Mouse (Mus musculus): Measurements from ENCODE around the gene Klrb1.
"Not testable (repeated sequence)": the region's sequence is repeated elsewhere in the genome, so short reads cannot be mapped to it uniquely, and the experiment has no call there.

Klrb1 gene

DNA sequence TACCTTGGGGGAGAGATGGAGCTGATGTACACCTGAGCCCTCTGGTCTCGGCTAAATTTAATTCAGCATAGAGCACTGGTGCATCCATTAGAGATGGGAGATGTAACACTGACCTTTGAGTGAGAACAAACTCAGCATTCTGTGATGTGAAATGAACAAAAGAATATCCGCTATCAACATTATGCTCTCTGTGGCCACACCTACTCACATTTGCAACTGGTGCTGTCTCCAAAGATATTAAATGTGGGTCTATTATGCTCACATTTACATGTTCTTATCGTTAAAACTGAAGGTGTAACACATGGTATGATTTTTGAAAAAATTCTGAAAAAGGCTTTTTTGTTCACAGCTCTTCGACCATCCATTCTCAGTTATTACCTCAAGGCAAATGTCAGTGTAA, at the start of gene Klrb1:
Gene Klrb1 (minus strand): TSS at position 101 of the 400 bp plus-strand sequence.
- DNase-seq (ENCODE audit: low spot score in 2 of 2) = no peak

DNA sequence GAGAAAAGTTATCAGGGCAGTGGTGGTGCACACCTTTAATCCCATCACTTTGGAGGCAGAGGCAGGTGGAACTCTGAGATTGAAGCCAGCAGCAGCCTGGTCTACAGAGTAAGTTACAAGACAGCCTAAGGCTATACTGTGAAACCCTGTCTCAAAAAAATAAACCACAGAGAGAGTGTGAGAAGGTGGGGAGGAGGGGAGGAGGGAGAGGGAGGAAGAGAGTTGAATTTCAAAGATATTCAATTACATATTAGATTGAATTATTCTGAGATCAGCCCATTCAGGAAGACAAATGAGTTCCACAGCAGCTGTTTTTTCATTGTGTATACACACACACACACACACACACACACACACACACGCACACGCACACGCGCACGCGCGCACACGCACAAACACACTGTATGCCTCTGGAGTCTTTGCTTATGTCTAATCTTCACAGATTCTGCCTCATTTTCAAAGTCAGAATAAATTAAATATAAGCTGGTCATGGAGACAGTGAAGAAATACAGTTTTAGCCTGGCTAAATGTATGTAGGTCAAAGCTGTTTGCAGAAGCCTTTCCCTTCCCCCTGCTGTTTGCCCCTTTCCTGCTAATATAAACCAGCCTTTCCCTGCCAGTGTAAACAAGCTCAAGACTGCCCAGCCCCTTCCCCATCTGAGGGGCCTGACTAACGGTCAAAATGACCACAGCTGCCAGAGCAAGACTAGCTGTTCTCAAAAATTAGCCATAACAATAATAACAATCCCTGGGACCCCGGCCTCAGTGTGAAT, 46.8 kb upstream of the Klrb1 start:
- no peak for DNase-seq (ENCODE audit: low spot score in 2 of 2)

DNA sequence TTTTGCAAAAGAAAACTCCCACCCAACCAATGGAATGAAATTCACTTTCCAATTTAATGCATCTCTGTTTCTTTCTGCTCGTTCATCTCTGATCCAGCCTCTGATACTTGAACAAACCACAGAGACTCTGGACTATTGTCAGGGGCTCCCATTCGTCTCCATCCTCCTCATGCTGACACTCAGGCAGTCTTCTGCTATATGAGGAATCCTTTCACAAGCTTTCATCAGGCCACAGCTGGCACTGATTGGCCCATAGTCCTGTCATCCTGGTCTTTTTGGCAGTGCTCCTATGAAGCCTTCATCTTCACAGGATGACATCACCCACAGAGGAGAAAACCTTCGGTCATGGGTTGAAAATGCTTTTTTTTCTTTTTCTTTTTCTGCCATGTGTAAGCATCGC, 45.2 kb upstream of the Klrb1 start:
- no peak for DNase-seq (ENCODE audit: low spot score in 2 of 2)

DNA sequence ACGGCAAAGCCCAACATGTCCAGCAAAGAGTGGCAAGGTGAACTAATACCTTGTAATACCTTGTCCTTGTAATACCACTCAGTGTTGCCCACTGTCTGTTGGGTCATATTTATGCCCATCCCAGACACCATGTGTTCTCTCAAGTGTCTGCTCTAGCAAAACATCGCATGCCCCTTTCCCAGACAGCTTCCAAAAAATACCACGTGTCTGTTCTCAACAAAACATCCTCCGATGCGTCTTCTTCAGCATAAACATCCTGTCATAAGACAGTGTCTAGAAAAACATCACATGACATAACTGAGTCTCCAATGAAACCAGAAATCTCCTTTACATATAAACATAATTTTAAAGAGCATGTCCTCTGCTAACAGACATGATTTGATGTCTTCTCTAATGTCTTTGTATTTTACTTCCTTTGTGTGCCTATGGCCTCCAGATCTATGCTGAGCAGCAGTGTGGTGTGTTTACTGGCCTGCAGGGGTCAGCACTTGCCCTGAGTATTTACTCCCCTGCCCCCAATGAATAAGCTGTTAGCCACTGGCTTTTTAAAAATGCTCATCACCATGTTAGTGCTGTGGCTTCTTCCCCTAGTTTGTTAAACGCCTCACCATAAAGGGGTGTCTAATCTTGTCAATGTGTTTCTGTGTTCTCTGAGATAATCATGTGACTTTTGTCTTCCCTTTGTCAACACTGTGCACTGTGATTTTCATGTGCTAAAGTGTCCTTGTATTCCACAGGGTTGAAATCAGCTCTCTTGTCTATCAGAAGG, 43.8 kb upstream of the Klrb1 start:
- DNase-seq (ENCODE audit: low spot score in 2 of 2) = not testable (repeated sequence)

- DNase-seq (ENCODE audit: low spot score in 2 of 2) = no peak
Measured at GRCm38 (mm10) chr6:128765211-128765610, 42.4 kb upstream of the Klrb1 start.

DNA sequence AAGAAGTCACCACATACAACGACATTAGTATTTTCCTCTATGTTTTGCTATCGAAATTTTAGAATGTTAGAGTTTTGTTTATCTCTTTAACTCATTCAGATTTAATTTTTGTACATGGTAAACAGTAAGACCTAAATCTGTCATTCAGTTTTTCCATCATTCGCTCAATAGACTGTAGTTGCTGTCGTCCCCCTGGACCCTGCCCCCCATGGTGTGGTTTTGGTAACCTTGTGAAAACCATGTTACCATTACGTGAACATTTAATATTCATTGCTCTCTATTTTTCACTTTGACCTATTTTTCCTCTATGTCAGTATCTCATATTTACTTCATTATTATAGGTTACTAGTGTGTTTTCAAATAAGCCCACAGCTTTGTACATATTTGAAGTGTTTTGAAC, 41.7 kb upstream of the Klrb1 start:
- no peak for DNase-seq (ENCODE audit: low spot score in 2 of 2)

DNA sequence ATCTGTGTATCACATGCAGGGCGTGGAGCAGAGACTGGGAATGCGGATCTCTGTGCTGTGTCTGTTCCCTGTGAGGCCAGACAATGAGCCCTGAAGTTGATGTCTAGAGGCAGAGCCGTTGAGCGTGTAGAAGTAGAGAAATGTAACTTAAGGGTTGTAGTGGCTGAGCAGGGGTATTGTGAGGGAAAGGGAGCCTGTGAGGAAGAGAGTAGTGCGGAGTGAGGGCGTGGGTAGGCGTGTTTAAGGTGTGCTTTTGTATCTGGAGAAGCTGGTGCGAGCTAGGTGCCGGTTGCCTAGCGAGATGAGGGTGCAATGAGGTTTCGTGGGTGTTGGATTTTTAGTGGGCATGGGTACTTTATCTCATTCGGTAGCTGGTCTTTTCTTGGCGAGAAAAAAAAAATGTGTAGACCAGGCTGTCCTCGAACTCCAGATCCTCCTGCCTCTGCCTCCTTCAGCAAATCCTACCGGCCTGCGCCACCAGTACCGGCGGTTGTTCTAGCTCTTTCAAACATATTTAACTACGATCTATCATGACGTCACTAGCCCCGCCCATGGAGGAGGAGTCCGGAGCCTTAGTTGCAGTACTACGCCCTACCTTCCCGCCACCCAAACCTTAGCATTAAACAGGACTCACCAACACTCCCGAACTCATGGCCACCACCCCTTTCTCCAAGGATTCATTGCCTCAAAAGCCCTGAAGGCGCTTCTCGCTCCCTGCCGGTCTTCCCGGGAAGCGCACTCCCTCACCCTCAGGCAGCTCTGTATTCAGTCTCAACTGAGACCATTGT, 41.1 kb upstream of the Klrb1 start:
- DNase-seq (ENCODE audit: low spot score in 2 of 2) = peak; percentile 90 to 93

DNA sequence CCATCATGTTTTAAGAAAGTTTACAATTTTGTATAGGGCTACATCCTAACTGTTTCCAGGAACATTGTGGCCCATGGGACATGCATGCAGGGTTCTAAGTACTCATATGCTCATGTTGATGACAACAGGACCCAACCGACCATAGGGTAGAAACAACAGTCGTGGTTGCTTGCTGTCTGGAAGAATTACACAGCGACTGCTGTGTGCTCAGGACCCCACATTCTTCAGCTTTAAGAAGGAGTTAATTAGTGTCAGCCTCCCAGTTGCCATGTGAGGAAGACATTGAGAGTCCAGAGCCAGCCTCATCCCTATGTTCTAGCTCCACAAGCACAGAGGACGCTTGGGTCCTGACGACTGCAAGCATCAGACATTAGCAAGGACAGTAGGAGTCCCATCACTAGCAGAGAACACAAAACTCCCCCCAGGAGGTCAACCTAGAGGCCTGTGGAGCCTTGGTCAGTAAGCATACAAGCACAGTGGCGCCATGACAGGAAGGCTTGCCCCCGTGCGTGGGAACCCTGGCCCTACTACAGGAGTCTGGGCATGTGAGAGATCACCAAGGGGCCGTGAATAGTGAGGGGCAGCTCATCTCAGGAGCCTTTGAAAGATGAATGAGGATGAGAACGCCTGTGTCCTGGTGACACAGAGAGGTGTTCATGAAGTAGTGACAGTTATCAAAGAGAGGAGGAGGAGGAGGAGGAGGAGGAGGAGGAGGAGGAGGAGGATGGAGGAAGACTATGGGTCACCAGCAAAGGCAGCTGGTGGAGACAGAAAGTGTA, 40.2 kb upstream of the Klrb1 start:
- not testable (repeated sequence) for DNase-seq (ENCODE audit: low spot score in 2 of 2)

GRCm38 (mm10) chr6:128761144-128761540, 38.3 kb upstream of the Klrb1 start:
- DNase-seq (ENCODE audit: low spot score in 2 of 2) = no peak

GRCm38 (mm10) chr6:128760416-128761143, 37.7 kb upstream of the Klrb1 start:
- peak; percentile 84 to 85 for DNase-seq (ENCODE audit: low spot score in 2 of 2)

DNA sequence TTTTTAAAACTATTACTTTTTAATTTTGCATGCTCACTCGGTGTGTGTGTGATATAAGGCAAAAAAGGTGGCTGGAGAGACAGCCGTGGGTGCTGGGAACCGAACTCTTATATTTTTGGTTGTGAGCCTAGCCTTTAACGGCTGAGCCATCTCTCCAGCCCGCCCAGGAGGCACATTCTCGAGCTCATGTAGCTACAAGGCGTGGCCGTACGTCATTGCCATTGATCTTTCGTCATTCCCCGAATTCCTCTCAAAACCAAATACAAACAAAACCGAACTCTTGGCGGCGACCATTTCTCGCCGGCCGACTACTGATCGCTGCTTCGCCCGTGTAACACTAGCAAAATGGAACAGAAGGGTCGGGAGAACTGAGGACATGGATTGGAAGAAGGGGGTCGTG, 37.2 kb upstream of the Klrb1 start:
- DNase-seq (ENCODE audit: low spot score in 2 of 2) = peak; percentile 85 to 92

GRCm38 (mm10) chr6:128759221-128759950, 36.5 kb upstream of the Klrb1 start:
- DNase-seq (ENCODE audit: low spot score in 2 of 2) = no peak

- not testable (repeated sequence) for DNase-seq (ENCODE audit: low spot score in 2 of 2)
Measured at GRCm38 (mm10) chr6:128755402-128755763, 32.5 kb upstream of the Klrb1 start.

GRCm38 (mm10) chr6:128754748-128755401, 32.0 kb upstream of the Klrb1 start:
- not testable (repeated sequence) for DNase-seq (ENCODE audit: low spot score in 2 of 2)

- DNase-seq (ENCODE audit: low spot score in 2 of 2) = not testable (repeated sequence)
Measured at GRCm38 (mm10) chr6:128754265-128754664, 31.4 kb upstream of the Klrb1 start.

DNA sequence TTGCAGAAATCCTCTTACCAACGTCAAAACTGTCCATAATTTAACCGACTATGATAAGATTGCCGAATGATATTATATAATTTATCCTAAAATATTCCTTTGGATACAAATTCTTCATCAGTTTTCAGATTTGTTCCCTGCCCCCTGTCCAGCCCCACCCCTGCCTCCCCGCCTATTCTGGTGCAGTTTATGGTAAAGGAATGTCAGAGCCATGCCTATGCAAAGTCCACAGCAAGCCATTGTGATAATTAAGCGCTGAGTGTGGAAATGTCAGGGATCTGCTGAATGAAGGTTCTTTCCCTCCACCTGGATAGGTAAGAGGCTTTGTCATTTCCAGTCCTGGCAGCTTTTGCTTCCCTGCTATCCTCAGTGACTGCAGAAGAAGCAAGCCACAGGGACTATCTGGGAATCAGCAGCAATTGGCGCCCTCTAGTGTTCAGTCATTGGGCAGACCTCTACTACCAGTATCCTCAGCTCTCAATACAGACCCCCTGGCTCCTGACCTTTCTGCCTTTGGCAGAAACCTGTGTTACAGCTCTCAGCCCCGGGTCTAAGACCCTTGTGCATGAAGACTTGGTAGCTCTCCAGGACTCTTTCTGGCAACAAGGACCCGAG, 30.9 kb upstream of the Klrb1 start:
- DNase-seq (ENCODE audit: low spot score in 2 of 2) = peak; percentile 65 to 80

GRCm38 (mm10) chr6:128747006-128747405, 24.1 kb upstream of the Klrb1 start:
- DNase-seq (ENCODE audit: low spot score in 2 of 2) = not testable (repeated sequence)

DNA sequence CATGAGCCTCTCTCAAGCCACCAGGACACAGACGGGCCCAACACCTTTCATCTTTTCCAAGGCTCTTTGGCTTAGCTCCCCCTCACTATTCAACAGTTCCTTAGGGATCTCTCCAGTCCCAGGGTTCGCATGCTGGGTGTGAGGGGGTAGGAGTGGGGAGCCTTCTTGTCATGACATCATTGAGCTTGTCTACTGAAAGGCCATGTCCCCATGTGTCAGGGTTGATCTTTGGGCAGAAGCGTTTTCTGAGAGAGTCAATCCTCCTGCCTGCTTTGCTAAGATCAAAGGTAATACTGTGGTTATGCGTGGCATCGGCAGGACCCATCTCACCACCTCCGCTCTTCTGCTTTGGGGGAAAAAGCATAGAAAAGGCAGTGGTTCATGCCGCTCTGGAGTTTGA, 14.6 kb upstream of the Klrb1 start:
- no peak for DNase-seq (ENCODE audit: low spot score in 2 of 2)

- no peak for DNase-seq (ENCODE audit: low spot score in 2 of 2)
Measured at GRCm38 (mm10) chr6:128736100-128736499, 13.2 kb upstream of the Klrb1 start.
